Mouse (Mus musculus) kidney, postnatal 25 days (tissue): Measurements from ENCODE around the gene Pitpnm3.

Experiments
- DNase-seq, 2 experiments: peaks; one replicate each; pipeline ENCODE4 v3.0.0; 2021; ENCODE audit warnings: mixed read lengths in 2 of 2

Gene Pitpnm3

DNA sequence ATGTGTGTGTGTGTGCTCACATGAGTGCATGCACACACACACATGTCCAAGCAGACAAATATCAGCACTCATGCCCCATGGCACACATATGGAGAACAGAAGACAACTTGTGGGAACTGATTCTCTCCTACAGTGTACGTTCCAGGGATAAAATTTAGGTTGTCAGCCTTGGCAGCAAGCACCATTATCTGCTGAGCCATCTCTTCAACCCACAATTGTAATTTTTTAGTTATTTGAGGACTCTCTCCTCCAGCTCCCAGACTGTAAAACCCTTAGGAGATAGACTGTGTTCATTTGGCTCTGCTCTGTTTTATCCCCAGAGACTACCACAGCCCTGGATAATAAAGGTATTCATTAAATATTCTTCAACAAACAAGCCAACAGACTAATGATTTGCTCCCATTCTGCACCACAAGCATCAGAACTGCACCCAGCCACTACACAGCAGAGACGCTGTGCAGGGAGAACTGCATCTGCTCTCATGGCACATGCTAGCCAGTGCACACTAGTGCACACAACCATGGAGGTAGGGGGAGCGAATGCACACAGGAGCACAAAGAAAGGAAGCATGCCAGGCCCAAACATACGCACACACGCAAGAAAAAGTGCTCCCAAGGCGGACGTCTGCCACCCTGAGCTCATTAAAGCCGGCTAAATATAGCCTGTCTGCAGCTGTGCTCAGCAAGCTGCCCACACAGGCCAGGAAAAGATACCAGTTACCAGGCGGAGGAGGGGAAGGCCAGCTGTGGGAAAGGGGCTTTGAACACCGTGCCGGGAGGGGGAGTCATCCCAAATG, 49.1 kb downstream of the Pitpnm3 start:
- DNase-seq = no peak

DNA sequence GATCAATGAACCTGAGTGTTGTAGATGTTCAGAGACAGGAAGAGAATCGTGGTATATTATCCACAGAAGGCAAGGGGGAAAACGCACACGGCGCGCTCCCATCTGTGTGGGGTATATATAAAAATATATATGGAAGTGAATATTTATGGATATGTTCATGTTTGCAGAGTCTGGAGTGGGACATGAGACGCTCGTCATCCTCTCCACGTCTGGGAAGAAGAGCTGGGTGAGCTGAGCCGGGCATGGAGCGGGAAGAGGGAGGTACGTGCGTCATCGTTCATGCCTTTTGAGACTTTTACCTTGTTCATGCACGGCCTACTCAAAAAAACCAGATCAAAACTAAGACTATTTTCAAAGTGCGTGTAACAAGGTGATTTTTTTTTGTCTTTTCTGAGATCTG, 51.2 kb downstream of the Pitpnm3 start:
- no peak for DNase-seq

DNA sequence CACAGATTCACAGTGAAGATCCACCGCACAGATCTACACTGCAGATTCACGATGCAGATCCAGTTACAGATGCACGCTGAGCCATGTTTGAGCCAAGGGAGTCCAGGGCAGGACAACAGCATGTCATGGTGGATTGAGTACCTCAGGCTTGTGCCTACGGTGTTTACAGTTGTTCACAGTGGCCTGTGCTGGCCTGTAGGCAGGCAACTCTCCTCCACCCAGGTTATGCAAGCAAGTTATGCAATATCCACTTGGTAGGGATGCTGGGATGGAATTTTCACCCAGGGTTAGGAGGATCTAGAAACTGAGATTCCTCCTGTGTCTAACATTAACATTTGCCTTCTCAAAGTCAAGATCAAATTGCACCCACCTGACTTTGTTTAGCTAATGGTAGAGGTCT, 53.0 kb downstream of the Pitpnm3 start:
- no peak for DNase-seq

DNA sequence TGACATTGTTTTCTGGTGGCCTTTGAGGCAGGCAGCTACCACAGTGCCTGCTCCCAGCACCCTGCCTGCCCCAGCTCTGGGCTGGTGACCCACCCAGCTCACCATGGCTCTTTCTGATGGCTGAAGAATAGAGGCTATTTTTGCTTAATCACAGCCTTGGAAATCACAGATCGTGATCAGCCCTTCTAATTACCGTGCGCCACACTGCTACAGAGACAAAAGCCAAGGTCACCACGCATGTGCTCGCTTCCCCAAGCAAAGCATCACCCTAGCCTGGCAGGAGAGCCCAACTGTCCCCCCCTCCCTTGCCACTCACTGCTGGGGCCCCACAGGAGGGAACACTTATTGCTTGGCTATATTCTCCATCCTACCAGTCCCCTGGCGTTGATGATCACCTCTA, 55.1 kb downstream of the Pitpnm3 start:
- DNase-seq = no peak

DNA sequence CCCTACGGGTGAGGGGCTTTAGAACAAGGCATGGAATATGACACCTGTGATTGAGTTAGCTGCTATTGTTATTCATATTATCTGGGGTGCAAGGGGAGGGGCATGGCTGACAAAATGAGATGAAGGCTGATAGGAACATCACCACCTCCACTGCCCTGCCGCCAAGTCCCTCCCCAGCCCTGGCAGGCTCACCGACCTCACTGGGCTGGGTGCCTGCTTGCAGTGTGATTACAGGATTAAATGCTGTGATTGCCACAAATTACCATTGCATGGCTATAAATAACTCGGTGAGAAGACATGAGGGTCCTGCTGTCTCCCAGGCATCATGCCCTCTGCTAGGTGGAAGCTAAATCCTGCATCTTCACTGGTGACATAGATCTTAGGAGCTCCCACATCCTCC, 56.9 kb downstream of the Pitpnm3 start:
- no peak for DNase-seq

DNA sequence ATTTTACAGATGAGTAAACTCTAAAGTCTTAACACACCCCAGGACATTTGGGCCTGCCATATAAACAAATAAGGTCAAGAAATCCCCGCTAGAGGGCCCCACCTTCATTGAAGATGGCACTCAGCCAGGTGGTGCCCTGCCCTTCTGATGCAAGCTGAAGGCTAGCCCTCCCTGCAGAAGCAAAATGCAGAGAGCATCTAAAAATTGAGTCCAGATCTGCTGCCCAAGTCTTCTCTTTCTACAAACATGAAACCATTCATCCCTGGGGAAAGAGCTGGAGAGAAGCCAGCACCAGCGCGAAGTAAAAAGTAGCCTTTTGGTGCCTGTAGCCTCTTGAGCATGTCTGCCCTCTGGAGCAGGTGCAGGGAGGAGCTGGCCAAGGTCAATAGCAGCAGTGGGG, 57.5 kb downstream of the Pitpnm3 start:
- peak in 1 of 2 experiments; percentile 21 for DNase-seq

DNA sequence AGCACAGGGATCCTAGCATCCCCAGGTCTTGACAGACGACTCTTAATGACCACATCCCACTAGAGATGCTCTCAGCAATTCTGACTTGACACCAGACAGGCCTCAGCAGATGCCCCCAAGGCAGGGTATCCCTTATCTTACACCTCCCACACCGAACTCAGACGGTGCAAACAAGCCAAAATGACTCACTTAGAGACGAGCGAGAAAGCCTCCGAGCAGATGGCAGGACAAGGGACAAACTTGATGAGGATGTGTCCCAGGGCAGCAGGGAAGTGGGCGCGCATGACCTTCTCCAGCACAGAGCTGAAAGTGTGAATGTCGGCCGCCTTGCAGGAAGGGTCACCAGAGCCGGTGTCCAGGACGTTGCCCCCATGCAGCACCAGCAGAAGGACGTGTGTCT, 61.3 kb downstream of the Pitpnm3 start:
- no peak for DNase-seq

DNA sequence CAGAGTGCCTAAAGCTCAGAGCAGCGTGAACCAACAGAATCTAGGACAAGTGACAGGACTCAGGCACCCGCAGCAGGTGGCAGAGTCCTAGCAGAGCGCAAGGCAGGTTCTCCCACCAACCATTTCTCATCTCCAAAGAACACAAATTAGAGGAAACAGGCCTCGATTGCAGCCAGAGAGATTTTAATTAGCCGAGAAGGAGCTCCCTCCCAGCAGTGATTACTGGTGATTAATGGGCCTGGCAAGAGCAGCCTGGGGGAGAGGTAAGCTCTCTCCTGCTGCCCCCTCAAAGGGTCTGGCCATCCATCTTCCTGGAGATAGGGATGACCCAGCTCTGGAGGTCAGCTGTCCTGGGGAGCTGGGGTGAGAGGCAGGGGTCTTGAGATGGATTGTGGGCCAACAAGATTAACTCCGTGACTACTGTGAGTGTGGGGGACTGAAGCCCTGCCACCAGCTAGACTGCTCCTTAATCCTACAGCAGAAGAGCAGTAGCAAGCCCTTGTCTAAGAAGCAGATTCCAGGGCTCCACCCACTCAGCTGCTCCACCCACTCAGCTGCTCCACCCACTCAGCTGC, 63.2 kb downstream of the Pitpnm3 start:
- DNase-seq = no peak

DNA sequence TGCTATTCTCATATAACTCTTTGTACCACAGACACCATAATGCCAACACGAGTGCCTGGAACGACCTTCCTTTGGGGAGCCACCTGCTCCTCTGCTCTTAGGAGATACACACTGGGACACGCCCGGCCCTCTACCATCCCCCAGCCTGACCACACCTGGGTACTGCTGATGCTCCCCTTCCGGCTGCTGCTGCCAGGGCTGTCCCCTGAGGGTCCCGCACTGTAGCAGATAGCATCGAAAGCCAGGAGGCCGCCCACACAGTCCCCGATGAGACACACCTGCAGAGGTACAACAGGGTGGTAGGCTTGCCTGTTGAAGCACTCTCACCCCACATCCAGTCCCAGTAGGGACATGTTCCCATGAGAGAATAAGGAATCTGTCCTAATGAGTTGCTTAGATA, 64.8 kb downstream of the Pitpnm3 start:
- no peak for DNase-seq

DNA sequence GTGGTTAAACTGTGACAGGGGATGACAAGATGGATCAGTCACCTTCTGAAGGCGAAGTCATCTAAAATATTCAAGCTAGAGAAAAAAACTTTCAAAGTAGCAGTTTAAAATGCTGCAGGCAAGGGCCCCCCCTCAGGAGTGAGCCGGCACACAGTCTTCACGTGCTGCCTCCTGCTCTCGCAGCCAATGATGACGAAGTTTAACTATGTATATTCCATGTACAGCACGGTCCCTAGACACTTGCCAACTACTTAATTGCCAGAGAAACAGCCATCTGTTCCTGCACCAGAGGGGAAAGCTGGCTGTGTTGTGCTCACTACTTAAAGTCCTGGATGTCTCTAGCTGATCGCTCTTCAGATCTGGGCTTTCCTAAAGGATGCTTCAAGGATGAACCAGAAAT, 67.6 kb downstream of the Pitpnm3 start:
- DNase-seq = no peak

DNA sequence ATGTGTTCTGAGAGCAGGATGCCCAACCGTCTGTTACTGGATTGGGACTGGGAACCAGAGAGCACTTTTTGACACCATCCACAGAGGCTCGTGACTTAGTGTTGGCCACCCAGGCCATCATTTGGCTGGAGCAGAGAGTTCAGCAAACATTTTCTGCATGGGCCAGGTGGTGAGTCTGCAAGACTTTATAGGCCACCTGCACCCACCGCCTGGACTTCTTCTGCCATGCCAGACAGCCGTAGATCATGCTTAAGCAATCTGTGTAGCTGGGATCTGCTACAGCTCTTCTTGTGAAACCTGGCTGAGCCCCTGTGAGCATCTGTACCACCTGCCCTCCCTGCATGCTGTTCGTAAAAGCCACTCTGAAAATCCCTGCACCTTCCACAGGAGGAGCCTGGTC, 68.3 kb downstream of the Pitpnm3 start:
- no peak for DNase-seq

DNA sequence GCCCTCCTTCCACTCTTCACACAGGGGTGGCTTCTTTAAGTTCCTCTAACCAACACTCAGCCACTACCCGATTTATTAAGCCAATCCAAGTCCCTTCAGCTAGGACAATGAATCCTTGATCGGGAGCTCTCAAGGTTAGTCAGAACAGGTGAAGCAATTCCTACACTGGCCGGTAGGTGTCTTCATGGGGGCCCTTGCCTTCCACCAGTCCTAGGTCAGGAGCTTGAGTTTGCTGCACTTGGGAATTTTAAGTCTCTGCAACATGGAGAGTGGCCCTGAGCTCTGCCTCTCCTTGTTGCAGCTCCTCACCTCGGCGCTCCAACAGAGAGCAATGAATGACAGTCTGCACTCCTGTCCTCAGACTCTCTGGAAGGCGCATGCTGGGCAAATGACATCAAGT, 69.2 kb downstream of the Pitpnm3 start:
- DNase-seq = peak; percentile 55 to 67

DNA sequence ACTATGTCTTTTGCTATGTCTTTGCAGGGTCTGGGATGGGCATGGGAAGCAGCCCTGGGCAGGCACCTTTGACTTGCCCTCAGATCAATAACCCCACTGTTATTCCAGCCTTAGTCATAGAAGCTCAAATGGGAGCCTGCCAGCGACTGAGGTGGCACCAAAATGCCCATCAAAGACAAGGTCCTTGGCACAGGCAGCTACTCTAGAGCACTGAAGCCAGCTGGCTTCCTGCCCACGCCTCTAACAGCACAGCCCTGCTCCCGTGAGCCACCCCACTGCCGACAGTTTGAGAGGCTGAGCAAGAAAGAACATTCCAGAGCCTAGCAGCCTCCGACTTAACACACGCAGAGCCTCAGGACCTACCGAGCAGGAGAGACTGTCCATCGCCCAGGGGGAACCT, 70.5 kb downstream of the Pitpnm3 start:
- DNase-seq = peak; percentile 54 to 73

DNA sequence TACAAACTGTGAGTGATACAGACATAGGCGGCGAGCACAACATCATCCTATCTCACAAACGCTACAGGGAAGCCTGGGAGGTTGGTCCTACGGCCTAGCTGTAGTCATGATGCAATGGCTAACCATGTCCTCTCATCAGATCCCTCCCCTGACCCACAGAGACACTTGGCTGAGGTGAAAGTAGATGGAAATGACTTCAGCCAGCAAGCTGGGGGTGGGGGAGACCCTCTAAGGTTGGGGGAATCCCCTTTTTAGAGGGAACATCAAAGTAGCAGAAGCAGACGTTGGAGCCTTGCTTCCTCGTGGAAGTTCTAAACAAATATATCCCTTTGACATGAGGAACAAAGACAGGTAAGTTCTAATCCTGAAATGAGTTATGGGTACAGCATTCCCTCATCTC, 71.2 kb downstream of the Pitpnm3 start:
- DNase-seq = no peak

DNA sequence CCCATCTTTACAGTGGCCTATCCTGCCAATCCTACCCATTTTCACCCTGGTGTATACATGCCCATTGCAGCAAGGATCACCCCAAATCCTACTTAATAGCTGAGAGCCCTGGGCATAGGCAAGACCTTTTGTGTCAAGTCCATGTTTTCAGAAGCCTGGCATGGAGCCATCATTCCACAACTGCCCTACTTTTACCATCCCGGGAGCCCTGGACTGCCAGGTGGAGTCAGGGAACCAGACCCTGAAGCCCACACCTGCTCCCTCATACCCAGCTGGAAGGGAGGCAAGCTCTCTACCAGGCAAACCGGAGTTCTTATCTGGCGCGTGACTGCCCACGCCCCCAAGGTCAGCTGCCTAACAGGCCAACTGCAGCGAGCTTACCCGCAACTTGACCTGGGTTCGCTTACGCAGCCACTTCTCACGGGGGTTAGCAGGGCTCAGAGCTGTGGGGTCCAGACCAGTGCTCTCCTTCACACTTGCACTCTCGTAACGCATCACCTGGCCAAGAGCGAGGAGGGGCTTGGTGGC, 74.4 kb downstream of the Pitpnm3 start:
- peak in 1 of 2 experiments; percentile 11 for DNase-seq

DNA sequence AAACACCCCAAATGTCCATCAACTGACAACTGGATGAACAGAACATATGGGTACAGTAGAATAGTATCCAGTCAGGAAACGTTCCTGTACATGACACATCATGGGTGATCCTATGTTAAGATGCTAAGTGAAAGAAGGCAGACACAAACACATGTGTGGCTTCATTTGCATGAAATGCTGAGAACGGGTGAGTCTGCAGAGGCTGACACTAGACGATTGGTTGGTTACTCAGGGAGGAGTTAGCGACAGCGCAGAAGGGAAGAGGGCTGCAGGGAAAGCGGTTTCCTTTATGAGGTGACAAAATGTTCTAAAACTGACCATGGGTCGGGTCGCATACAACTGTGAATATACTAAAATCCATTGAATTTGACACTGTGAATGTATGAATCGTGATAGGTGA, 75.2 kb downstream of the Pitpnm3 start:
- DNase-seq = no peak

DNA sequence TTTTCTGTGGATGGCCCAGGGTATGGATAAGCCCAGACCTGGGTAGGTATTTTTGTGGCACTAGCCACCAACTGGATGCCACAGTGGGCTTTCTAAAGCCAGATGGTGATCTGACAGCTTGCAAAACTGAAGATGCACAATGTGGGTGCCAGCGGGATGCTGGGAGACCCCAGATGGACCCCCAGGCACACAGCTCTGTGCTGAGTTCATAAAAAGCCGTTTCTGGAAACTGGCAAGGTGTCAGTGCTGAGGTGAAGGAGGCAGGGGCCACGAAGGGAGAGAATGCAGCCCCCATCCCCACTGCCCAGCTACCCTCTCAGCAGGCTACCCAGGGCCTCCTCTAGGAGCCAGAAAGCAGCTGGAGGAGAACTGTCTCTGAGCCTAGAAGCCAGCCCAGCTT, 78.4 kb downstream of the Pitpnm3 start:
- DNase-seq = no peak

DNA sequence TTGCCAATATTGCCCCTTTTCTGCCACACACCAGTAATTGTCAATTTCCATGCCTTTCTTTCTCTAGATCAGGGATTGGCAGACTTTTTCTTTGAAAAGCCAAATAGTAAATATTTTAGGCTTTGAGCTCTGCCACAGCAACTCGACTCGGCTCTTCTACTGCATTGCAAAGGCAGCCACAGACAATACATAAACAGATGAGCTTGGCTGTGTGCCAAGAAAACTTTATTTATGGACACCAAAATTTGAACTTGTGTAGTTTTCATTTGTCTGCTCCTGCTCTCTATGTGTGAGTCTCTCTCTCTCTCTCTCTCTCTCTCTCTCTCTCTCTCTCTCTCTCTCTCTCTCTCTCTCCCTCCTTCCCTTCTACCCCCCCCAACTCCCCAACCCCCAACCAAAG, 80.4 kb downstream of the Pitpnm3 start:
- DNase-seq = no peak

DNA sequence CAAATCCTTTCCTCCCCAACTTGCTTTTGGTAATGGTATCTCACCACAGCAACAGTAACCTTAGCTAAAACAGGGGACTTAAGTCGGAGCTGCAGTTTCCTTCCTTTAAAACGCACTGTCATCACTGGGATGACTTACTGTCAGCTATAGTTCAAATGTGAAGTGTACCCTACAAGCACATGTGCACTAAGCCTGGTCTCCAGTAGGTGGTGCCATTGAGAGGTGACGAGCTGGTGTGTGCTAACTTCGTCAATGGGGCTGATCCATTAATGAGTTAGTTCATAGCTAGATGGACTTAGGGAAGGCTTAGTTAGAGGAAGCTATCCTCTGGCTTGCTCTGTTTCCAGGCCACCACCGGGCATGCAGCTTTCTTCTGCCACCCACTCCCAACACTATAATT, 82.9 kb downstream of the Pitpnm3 start:
- DNase-seq = peak; percentile 75 to 85

DNA sequence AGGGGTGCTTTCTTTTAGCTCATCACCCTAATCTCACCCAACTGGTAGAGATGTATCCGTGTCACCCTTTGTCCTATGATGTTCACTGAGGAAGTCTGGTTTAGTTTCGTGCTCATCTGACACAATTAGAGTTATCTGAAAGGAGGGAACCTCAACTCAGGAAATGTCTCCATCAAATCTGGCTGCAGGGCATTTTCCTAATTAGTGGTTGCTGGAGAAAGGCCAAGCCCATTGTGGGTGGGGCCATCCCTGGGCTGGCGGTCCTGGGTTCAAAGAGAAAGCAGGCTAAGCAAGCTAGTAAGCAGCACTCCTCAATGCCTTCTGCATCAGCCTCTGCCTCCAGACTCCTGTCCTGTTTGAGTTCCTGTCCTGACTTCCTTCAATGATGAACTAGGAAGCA, 83.4 kb downstream of the Pitpnm3 start:
- DNase-seq = no peak

DNA sequence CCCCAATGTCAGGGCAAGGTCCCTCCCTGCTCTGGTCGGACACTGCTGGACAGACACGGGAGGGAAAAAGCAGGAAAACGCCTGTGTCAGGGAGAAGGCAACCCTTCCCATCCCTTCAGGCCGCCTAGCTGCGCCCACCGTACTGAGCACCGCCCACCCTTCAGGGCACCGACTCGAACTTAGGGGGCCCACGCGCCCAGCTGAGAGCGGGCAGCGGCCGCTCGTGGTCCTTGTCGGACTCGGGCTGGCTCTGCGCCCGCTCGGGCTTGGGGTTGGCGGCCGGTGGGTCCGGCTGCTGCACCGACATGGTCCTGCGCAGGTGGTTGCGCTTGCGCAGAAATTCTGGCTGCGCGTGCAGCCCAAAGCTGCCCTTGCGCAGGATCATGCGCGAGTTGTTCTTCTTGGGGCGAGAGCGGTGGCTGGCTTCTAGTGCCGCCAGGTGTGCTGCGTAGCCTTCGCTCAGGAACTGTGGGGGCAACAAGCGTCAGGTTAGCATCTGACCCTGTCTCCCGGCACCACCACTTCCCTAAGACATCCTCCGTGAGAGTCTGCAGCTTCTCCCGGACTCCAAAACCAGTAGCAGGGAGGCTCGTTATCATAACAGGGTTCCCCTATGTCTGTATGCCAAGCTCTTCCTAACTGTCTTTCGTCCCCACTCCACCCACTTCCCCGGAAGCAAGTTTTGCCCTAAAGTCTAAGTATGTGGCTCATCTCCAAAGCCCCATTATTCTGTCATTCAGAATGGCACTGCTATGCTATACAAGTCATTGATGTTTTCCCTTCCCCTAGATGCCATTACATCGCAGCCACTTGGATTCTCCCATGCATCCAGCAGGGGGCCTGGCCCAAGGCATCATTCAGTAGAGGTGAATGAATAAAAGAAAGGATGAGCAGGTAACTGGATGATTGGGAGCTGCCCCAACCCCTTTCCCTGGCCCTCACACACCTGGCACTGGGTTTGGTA, 84.4 kb downstream of the Pitpnm3 start:
- peak in 1 of 2 experiments; percentile 13 for DNase-seq

DNA sequence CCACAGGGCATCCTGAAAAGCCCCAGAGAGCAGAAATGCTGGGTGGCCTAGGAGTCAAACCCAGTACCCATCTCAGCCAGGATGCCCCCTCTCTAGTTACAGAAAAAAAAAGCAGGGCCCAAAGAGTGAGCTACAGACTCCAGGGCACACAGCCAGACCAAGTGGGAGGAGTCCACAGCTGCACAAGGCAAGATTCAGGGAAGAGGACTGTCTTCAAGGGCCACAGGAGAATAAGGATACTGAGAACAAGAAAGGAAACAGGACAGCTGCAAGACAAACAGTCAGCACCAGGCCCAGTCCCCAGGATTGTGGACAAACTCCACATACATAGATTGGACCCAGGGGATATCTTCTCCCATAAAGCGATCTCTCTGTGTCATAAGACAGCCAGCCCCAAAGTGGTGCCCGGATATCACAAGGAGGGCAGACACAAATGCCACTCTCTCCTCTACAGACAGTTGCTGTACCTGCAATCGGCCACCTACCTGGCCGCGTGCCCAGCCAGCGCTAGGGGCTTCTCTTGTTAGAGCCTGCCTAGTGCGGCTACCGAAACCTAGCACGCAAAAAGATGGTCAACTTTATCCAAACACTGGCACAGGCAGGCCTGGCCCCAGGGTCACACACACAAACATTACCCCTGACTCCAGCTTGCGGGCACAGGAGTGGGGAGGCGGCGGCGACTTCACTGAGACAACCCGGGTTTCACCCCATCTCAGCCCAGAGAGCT, 85.2 kb downstream of the Pitpnm3 start:
- DNase-seq = no peak
